Mouse (Mus musculus) cerebellum, adult 2 months (tissue): ENCODE results near the gene Cacna2d2.

Experiments
- CTCF ChIP-seq: fragments of 200-500 bp; IDR thresholded peaks from 2 replicates; pipeline ENCODE4 v1.5.1; 2011; ENCODE audit warnings: low read depth, mild to moderate bottlenecking, control low read depth, low read length, moderate library complexity, borderline replicate concordance; ENCODE audit not compliant: insufficient read depth
- POLR2A ChIP-seq: fragments of 200-500 bp; IDR thresholded peaks from 2 replicates; pipeline ENCODE4 v1.6.1; 2011; ENCODE audit warnings: low read length, control low read depth, borderline replicate concordance; ENCODE audit not compliant: insufficient read depth

GRCm38 (mm10) chr9:107538711-107539110, 139.3 kb downstream of the Cacna2d2 start:
- TF ChIP-seq CTCF (no peak), POLR2A (no peak)
